Mouse (Mus musculus) midbrain, postnatal 0 days (tissue): ENCODE results near the gene Ddost. TPM values are rescaled to one million over a fixed set of nuclear protein-coding genes. Genes with fewer than 3 reads are reported as not detected.
A peak's percentile ranks its signal among the peaks of the same experiment; 100 is the strongest.

Experiments
- ATAC-seq: fragments of 200-750 bp; cut with Nextera tagmentation; 2 replicates; pipeline ENCODE4 v1.8.0; 2017; ENCODE audit warnings: moderate number of reproducible peaks, mild to moderate bottlenecking, moderate TSS enrichment, moderate library complexity; ENCODE audit not compliant: low FRiP score
- DNase-seq: peaks from one replicate; pipeline ENCODE4 v3.0.0-alpha.2; 2015; ENCODE audit warnings: low spot score
- H3K27ac ChIP-seq: fragments of 300-500 bp; sonication (generic); 2 replicates; pipeline ENCODE4 v1.5.1; 2014; ENCODE audit warnings: low read depth, mild to moderate bottlenecking, low read length, mixed read lengths
- H3K27me3 ChIP-seq: fragments of 300-500 bp; sonication (generic); 2 replicates; pipeline ENCODE4 v1.6.1; 2014; ENCODE audit warnings: low read length, control low read depth, mixed read lengths; ENCODE audit not compliant: insufficient read depth
- H3K36me3 ChIP-seq: fragments of 300-500 bp; sonication (generic); 2 replicates; pipeline ENCODE4 v1.6.1; 2014; ENCODE audit warnings: low read length, control low read depth, mixed read lengths; ENCODE audit not compliant: insufficient read depth
- H3K4me1 ChIP-seq: fragments of 300-500 bp; sonication (generic); 2 replicates; pipeline ENCODE4 v1.6.1; 2014; ENCODE audit warnings: mild to moderate bottlenecking, control low read depth, antibody characterized with exemption, low read length, mixed read lengths; ENCODE audit not compliant: insufficient read depth
- H3K4me2 ChIP-seq: fragments of 300-500 bp; sonication (generic); 2 replicates; pipeline ENCODE4 v1.6.1; 2014; ENCODE audit warnings: low read depth, mild to moderate bottlenecking, low read length, mixed read lengths; ENCODE audit not compliant: poor library complexity, severe bottlenecking
- H3K4me3 ChIP-seq: fragments of 300-500 bp; sonication (generic); 2 replicates; pipeline ENCODE4 v1.5.1; 2014; ENCODE audit warnings: low read depth, mild to moderate bottlenecking, low read length, moderate library complexity
- H3K9ac ChIP-seq: fragments of 300-500 bp; sonication (generic); replicated peaks from 2 replicates; pipeline ENCODE4 v1.6.1; 2014; ENCODE audit warnings: mild to moderate bottlenecking, low read length, moderate library complexity, mixed read lengths; ENCODE audit not compliant: poor library complexity, severe bottlenecking
- H3K9me3 ChIP-seq: fragments of 300-500 bp; sonication (generic); 2 replicates; pipeline ENCODE4 v1.6.1; 2016; ENCODE audit warnings: low read length, control low read depth
- CTCF ChIP-seq: IDR thresholded peaks from 2 replicates; pipeline ENCODE4 v1.5.1; 2016; ENCODE audit warnings: antibody characterized with exemption, mild to moderate bottlenecking
- WGBS: fragments of 180-500 bp; shearing (Covaris S2); extraction: QIAGEN DNeasy Blood & Tissue Kit; methylation state at CpG from one replicate; pipeline ENCODE4 v1.1.7; 2014; 5-methylcytosine and 5-hydroxymethylcytosine counted together
- polyA plus RNA-seq: library from polyadenylated mRNA; unstranded; fragments of >200 nt; fragmentation: Nextera tagmentation; extraction: Ambion mirVana; gene quantifications from 2 replicates; pipeline ENCODE4 v1.2.1, GENCODE M21; 2015
- total RNA-seq: library from RNA; depleted of rRNA; stranded (reverse); fragments of >200 nt; gene quantifications from 2 replicates; pipeline ENCODE4 v1.2.3, GENCODE M21; 2014

Ddost gene
- total and polyA plus RNA-seq, 2 experiments from 2014 or later, result 207 to 215 TPM

- no peak overlapping the region for H3K4me3 ChIP-seq
- no peaks in the 10 kb centered on the region for H3K36me3 ChIP-seq
- H3K27me3 ChIP-seq, result 0 out of 2 replicates have a peak, but pooled peaks cover 3% of the 10 kb centered on the region
- no peaks in the 10 kb centered on the region for H3K9me3 ChIP-seq
- no peak for DNase-seq
- 88% methylated on average over 10 of the region's 10 CpGs for WGBS
- no peak overlapping the region for H3K9ac ChIP-seq
- ATAC-seq, result no peak
- H3K4me2 ChIP-seq, result no peak overlapping the region
- no peak for TF ChIP-seq CTCF
- H3K27ac ChIP-seq, result no peak overlapping the region
- H3K4me1 ChIP-seq, result no peaks in the 10 kb centered on the region
Measured at GRCm38 (mm10) chr4:138267869-138268268, 36.7 kb upstream of the Ddost start.

GRCm38 (mm10) chr4:138272011-138272997 lies 32.2 kb upstream of the Ddost start:
- peak; percentile 71 for DNase-seq
- H3K4me2 ChIP-seq, result no peak overlapping the region
- no peaks in the 10 kb centered on the region for H3K4me1 ChIP-seq
- H3K27me3 ChIP-seq, result no peaks in the 10 kb centered on the region
- no peak overlapping the region for H3K9ac ChIP-seq
- WGBS, result 59% methylated on average over 14 of the region's 14 CpGs
- no peaks in the 10 kb centered on the region for H3K9me3 ChIP-seq
- H3K27ac ChIP-seq, result no peak overlapping the region
- no peak for ATAC-seq
- no peak overlapping the region for H3K4me3 ChIP-seq
- no peak for TF ChIP-seq CTCF
- H3K36me3 ChIP-seq, result no peaks in the 10 kb centered on the region

- ATAC-seq (no peak), DNase-seq (no peak)
- H3K27ac ChIP-seq, result no peak overlapping the region
- no peak overlapping the region for H3K9ac ChIP-seq
- no peaks in the 10 kb centered on the region for H3K36me3 ChIP-seq
- no peak overlapping the region for H3K4me2 ChIP-seq
- H3K9me3 ChIP-seq, result no peaks in the 10 kb centered on the region
- H3K27me3 ChIP-seq, result no peaks in the 10 kb centered on the region
- WGBS, result 75% methylated on average over 7 of the region's 7 CpGs
- H3K4me1 ChIP-seq, result no peaks in the 10 kb centered on the region
- no peak overlapping the region for H3K4me3 ChIP-seq
- no peak for TF ChIP-seq CTCF
Measured at GRCm38 (mm10) chr4:138278346-138278745, 26.2 kb upstream of the Ddost start.

- Histone ChIP-seq H3K9me3 (no peaks in the 10 kb centered on the region), H3K27ac (no peak overlapping the region), H3K9ac (no peak overlapping the region), H3K27me3 (no peaks in the 10 kb centered on the region), H3K4me2 (no peak overlapping the region), H3K36me3 (no peaks in the 10 kb centered on the region), H3K4me1 (no peaks in the 10 kb centered on the region), H3K4me3 (no peak overlapping the region)
- DNase-seq (peak; percentile 94), ATAC-seq (peak; percentile 51; the same call in 1 of the 2 replicates)
- 24% methylated on average over 4 of the region's 4 CpGs for WGBS
- TF ChIP-seq CTCF, result peak; percentile 99
Measured at GRCm38 (mm10) chr4:138282834-138283233, 21.7 kb upstream of the Ddost start.

- no peaks in the 10 kb centered on the region for H3K36me3 ChIP-seq
- no peak for DNase-seq
- no peaks in the 10 kb centered on the region for H3K9me3 ChIP-seq
- H3K4me3 ChIP-seq, result no peak overlapping the region
- H3K4me1 ChIP-seq, result no peaks in the 10 kb centered on the region
- no peak overlapping the region for H3K9ac ChIP-seq
- TF ChIP-seq CTCF, result no peak
- H3K4me2 ChIP-seq, result no peak overlapping the region
- no peak overlapping the region for H3K27ac ChIP-seq
- H3K27me3 ChIP-seq, result no peaks in the 10 kb centered on the region
- ATAC-seq, result no peak
- WGBS, result 89% methylated on average over 12 of the region's 12 CpGs
Measured at GRCm38 (mm10) chr4:138286411-138286810, 18.1 kb upstream of the Ddost start.

- Histone ChIP-seq H3K4me3 (no peak overlapping the region), H3K4me2 (no peak overlapping the region), H3K9me3 (no peaks in the 10 kb centered on the region), H3K27ac (no peak overlapping the region), H3K36me3 (no peaks in the 10 kb centered on the region), H3K9ac (0 out of 2 replicates have a peak overlapping the region, but pooled peaks have one; percentile 13), H3K27me3 (no peaks in the 10 kb centered on the region), H3K4me1 (no peaks in the 10 kb centered on the region)
- TF ChIP-seq CTCF, result no peak
- WGBS, result 84% methylated on average over 7 of the region's 7 CpGs
- no peak for DNase-seq
- no peak for ATAC-seq
Measured at GRCm38 (mm10) chr4:138288691-138289090, 15.8 kb upstream of the Ddost start.
